Mouse (Mus musculus) kidney, postnatal 14 days (tissue): ENCODE results near the gene Edc3.

Experiments used
- DNase-seq: peaks from one replicate; pipeline ENCODE4 v3.0.0; 2022; ENCODE audit warnings: mixed read lengths

The Edc3 gene

GRCm38 (mm10) chr9:57764147-57764973 is 56.0 kb downstream of the Edc3 start:
- DNase-seq, result peak; percentile 88

GRCm38 (mm10) chr9:57764974-57765363 is 56.6 kb downstream of the Edc3 start:
- peak; percentile 97 for DNase-seq

- DNase-seq, result peak; percentile 83
Observed at GRCm38 (mm10) chr9:57765364-57766351, 57.3 kb downstream of the Edc3 start, which contains the start of gene Clk3. Clk3 (minus strand) TSS chr9:57765860.

GRCm38 (mm10) chr9:57766431-57766830 is 58.1 kb downstream of the Edc3 start:
- no peak for DNase-seq

GRCm38 (mm10) chr9:57767231-57767630 is 58.9 kb downstream of the Edc3 start:
- no peak for DNase-seq

- DNase-seq, result no peak
Observed at GRCm38 (mm10) chr9:57769539-57770069, 61.3 kb downstream of the Edc3 start.

- no peak for DNase-seq
Observed at GRCm38 (mm10) chr9:57770214-57770613, 61.9 kb downstream of the Edc3 start.

- no peak for DNase-seq
Observed at GRCm38 (mm10) chr9:57770836-57771235, 62.5 kb downstream of the Edc3 start.

- DNase-seq, result no peak
Observed at GRCm38 (mm10) chr9:57773754-57774153, 65.4 kb downstream of the Edc3 start.

GRCm38 (mm10) chr9:57774168-57774567 is 65.8 kb downstream of the Edc3 start:
- DNase-seq, result no peak

- DNase-seq, result no peak
Observed at GRCm38 (mm10) chr9:57775026-57775425, 66.7 kb downstream of the Edc3 start.

GRCm38 (mm10) chr9:57775736-57776135 is 67.4 kb downstream of the Edc3 start:
- no peak for DNase-seq

- DNase-seq, result no peak
Observed at GRCm38 (mm10) chr9:57782656-57783055, 74.3 kb downstream of the Edc3 start.

- DNase-seq, result no peak
Observed at GRCm38 (mm10) chr9:57789733-57790132, 81.4 kb downstream of the Edc3 start.

- DNase-seq, result peak; percentile 15
Observed at GRCm38 (mm10) chr9:57797456-57797855, 89.1 kb downstream of the Edc3 start.

- DNase-seq, result peak; percentile 41
Observed at GRCm38 (mm10) chr9:57798725-57799253, 90.4 kb downstream of the Edc3 start.

GRCm38 (mm10) chr9:57800325-57800975 is 92.1 kb downstream of the Edc3 start:
- no peak for DNase-seq
